Mouse (Mus musculus) limb, embryonic 15.5 days (tissue): ENCODE data around the gene Tet3. TPM values are rescaled to one million over a fixed set of nuclear protein-coding genes. Genes with fewer than 3 reads are reported as not detected.

Experiments
- ATAC-seq: fragments of 200-750 bp; cut with Nextera tagmentation; 2 replicates; pipeline ENCODE4 v1.8.0; 2017; ENCODE audit warnings: low read depth, moderate TSS enrichment; ENCODE audit not compliant: insufficient number of reproducible peaks, low FRiP score, low TSS enrichment
- H3K27ac ChIP-seq: fragments of 300-500 bp; sonication (generic); 2 replicates; pipeline ENCODE4 v1.5.1; 2015; ENCODE audit warnings: moderate library complexity, mild to moderate bottlenecking, inconsistent platforms
- H3K27me3 ChIP-seq: fragments of 300-500 bp; sonication (generic); 2 replicates; pipeline ENCODE4 v1.6.1; 2015; ENCODE audit warnings: inconsistent platforms
- H3K36me3 ChIP-seq: fragments of 300-500 bp; sonication (generic); 2 replicates; pipeline ENCODE4 v1.6.1; 2015; ENCODE audit warnings: inconsistent platforms
- H3K4me1 ChIP-seq: fragments of 300-500 bp; sonication (generic); 2 replicates; pipeline ENCODE4 v1.6.1; 2015; ENCODE audit warnings: inconsistent platforms
- H3K4me2 ChIP-seq: fragments of 300-500 bp; sonication (generic); 2 replicates; pipeline ENCODE4 v1.6.1; 2015; ENCODE audit warnings: mild to moderate bottlenecking, inconsistent platforms
- H3K4me3 ChIP-seq: fragments of 300-500 bp; sonication (generic); 2 replicates; pipeline ENCODE4 v1.5.1; 2015; ENCODE audit warnings: mild to moderate bottlenecking, inconsistent platforms
- H3K9ac ChIP-seq: fragments of 300-500 bp; sonication (generic); 2 replicates; pipeline ENCODE4 v1.6.1; 2015; ENCODE audit warnings: inconsistent platforms
- H3K9me3 ChIP-seq: fragments of 300-500 bp; sonication (generic); 2 replicates; pipeline ENCODE4 v1.6.1; 2016; ENCODE audit warnings: inconsistent platforms
- WGBS: fragments of 180-500 bp; shearing (Covaris S2); methylation state at CpG from one replicate; pipeline ENCODE4 v1.1.7; 2015; 5-methylcytosine and 5-hydroxymethylcytosine counted together
- polyA plus RNA-seq: library from polyadenylated mRNA; unstranded; fragments of >200 nt; fragmentation: Nextera tagmentation; extraction: Ambion mirVana; gene quantifications from 2 replicates; pipeline ENCODE4 v1.2.1, GENCODE M21; 2015

Tet3 gene
- polyA plus RNA-seq, 1 experiment from 2014 or later = 57.1 TPM

GRCm38 (mm10) chr6:83473240-83473639 lies 14.4 kb upstream of the Tet3 start:
- WGBS = 85% methylated on average over 9 of the region's 9 CpGs
- Histone ChIP-seq H3K9ac (no peak overlapping the region), H3K27me3 (no peaks in the 10 kb centered on the region), H3K4me1 (no peaks in the 10 kb centered on the region), H3K9me3 (no peaks in the 10 kb centered on the region), H3K4me3 (no peak overlapping the region), H3K36me3 (peaks cover 8% of the 10 kb centered on the region; the same call in 1 of the 2 replicates), H3K27ac (no peak overlapping the region), H3K4me2 (no peak overlapping the region)
- ATAC-seq = no peak

DNA sequence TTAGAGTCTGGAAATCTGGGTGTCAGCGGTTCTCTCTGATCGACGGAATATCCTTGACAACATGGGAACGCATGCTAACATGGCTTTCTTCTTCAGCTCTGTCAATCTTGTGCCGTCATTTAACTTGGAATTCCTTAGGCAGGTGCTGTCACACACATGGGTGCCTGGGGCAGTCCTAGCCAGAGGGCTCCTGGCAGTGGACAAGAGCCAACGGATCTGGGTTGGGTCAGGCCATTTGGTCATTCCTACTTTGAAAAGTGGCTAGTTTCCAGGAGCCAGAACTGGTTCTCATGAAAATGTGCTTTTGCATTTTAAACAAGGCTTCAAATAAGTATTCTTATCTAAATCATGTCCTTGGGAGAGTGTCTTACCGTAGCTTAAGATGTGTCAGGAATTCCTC lies 12.9 kb upstream of the Tet3 start:
- no peak overlapping the region for H3K4me2 ChIP-seq
- H3K4me1 ChIP-seq = no peaks in the 10 kb centered on the region
- H3K27me3 ChIP-seq = no peaks in the 10 kb centered on the region
- WGBS = 82% methylated on average over 7 of the region's 7 CpGs
- no peak overlapping the region for H3K4me3 ChIP-seq
- H3K36me3 ChIP-seq = no peaks in the 10 kb centered on the region
- H3K9me3 ChIP-seq = no peaks in the 10 kb centered on the region
- no peak for ATAC-seq
- no peak overlapping the region for H3K27ac ChIP-seq
- no peak overlapping the region for H3K9ac ChIP-seq

DNA sequence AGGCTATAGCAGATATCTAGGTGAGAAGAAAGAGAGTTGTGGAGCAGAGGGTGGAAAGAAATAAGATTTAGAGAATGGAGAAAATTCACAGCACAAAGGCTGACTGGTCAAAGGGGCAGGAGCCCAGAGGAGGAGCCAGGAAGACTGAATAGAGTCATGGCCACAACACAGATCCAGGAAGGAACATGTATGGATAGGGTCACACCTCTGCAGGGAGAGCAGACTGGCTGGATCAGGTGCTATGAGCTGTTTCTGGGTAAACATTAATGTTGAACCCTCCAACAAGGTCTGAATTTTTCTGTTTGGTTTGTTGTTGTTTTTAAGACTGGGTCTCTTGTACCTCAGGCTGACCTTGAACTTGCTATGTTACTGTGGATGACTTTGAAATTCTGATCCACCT lies 5.1 kb upstream of the Tet3 start:
- no peak overlapping the region for H3K4me3 ChIP-seq
- no peak overlapping the region for H3K4me2 ChIP-seq
- H3K27me3 ChIP-seq = no peaks in the 10 kb centered on the region
- peaks cover 5% of the 10 kb centered on the region for H3K4me1 ChIP-seq
- no peak for ATAC-seq
- H3K27ac ChIP-seq = no peak overlapping the region
- no peaks in the 10 kb centered on the region for H3K36me3 ChIP-seq
- H3K9ac ChIP-seq = no peak overlapping the region
- no peaks in the 10 kb centered on the region for H3K9me3 ChIP-seq

DNA sequence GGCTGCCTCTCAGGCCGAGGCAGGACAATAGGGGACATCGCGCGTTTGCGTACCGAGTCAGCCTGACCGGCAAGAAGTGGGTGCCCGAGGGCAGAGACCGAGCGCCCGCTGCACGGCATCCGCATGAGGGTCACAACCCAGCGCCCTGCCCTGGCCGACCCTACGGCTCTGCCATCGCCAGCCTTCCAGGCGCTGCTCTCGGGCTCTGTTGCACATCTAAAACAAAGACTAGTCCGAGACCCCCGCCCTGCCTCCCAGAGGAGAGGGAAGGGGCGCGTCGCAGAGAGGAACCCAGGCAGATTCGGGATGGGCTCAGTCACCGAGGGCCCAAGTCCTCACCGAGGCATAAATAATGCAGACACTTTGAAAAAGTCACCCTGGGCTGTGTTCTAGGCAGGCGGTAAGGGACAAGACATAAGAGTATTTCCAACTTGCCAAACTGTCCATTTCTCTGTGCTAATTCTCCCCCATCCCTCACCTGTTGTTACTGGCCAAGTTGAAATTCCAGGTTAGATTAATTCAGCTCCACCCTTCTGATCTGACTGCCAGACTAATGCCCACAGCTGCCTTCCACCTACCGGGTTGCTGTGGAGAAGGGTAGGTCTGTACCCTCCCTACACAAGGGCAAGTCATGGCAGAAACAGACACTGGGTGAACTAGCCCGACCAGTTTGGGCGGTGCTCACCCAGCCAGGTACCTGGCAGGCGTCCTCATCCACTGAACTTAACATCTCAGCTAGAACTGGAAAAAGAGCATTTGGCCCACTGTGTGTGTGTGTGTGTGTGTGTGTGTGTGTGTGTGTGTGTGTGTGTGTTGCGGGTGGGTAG lies 1.7 kb downstream of the Tet3 start:
- H3K36me3 ChIP-seq = no peaks in the 10 kb centered on the region; the same call in 1 of the 2 replicates
- peaks cover 46% of the 10 kb centered on the region for H3K4me1 ChIP-seq
- 4% methylated on average over 33 of the region's 33 CpGs for WGBS
- peak overlapping the region; percentile 83 for H3K4me3 ChIP-seq
- H3K9ac ChIP-seq = peak overlapping the region; percentile 91
- H3K27ac ChIP-seq = peak overlapping the region; percentile 92
- 0 out of 2 replicates have a peak, but pooled peaks have one; percentile 21 for ATAC-seq
- H3K27me3 ChIP-seq = no peaks in the 10 kb centered on the region
- H3K4me2 ChIP-seq = peak overlapping the region; percentile 92
- H3K9me3 ChIP-seq = no peaks in the 10 kb centered on the region

- under 1% methylated on average over 74 of the region's 105 CpGs for WGBS
- H3K4me1 ChIP-seq = peaks cover 55% of the 10 kb centered on the region
- H3K36me3 ChIP-seq = no peaks in the 10 kb centered on the region; the same call in 1 of the 2 replicates
- ATAC-seq = peak; percentile 62
- H3K4me2 ChIP-seq = peak overlapping the region; percentile 92
- no peaks in the 10 kb centered on the region for H3K9me3 ChIP-seq
- no peaks in the 10 kb centered on the region for H3K27me3 ChIP-seq
- H3K4me3 ChIP-seq = peak overlapping the region; percentile 83
- peak overlapping the region; percentile 92 for H3K27ac ChIP-seq
- peak overlapping the region; percentile 91 for H3K9ac ChIP-seq
Observed at GRCm38 (mm10) chr6:83456131-83456983, 2.5 kb downstream of the Tet3 start.

GRCm38 (mm10) chr6:83455328-83456130 lies 3.4 kb downstream of the Tet3 start:
- WGBS = 1% methylated on average over 20 of the region's 41 CpGs
- peaks cover 4% of the 10 kb centered on the region; the same call in 1 of the 2 replicates for H3K36me3 ChIP-seq
- no peaks in the 10 kb centered on the region for H3K27me3 ChIP-seq
- ATAC-seq = peak; percentile 5; the same call in 1 of the 2 replicates
- H3K4me2 ChIP-seq = peak overlapping the region; percentile 92
- H3K4me1 ChIP-seq = peaks cover 63% of the 10 kb centered on the region
- H3K27ac ChIP-seq = peak overlapping the region; percentile 92
- peak overlapping the region; percentile 83 for H3K4me3 ChIP-seq
- no peaks in the 10 kb centered on the region for H3K9me3 ChIP-seq
- H3K9ac ChIP-seq = peak overlapping the region; percentile 91

- peaks cover 6% of the 10 kb centered on the region; the same call in 1 of the 2 replicates for H3K36me3 ChIP-seq
- ATAC-seq = no peak
- peaks cover 74% of the 10 kb centered on the region for H3K4me1 ChIP-seq
- H3K27me3 ChIP-seq = no peaks in the 10 kb centered on the region
- 24% methylated on average over 11 of the region's 11 CpGs for WGBS
- no peaks in the 10 kb centered on the region for H3K9me3 ChIP-seq
- H3K4me2 ChIP-seq = peak overlapping the region; percentile 92
- no peak overlapping the region for H3K9ac ChIP-seq
- H3K4me3 ChIP-seq = peak overlapping the region; percentile 83
- H3K27ac ChIP-seq = no peak overlapping the region
Observed at GRCm38 (mm10) chr6:83453706-83454105, 5.2 kb downstream of the Tet3 start.

DNA sequence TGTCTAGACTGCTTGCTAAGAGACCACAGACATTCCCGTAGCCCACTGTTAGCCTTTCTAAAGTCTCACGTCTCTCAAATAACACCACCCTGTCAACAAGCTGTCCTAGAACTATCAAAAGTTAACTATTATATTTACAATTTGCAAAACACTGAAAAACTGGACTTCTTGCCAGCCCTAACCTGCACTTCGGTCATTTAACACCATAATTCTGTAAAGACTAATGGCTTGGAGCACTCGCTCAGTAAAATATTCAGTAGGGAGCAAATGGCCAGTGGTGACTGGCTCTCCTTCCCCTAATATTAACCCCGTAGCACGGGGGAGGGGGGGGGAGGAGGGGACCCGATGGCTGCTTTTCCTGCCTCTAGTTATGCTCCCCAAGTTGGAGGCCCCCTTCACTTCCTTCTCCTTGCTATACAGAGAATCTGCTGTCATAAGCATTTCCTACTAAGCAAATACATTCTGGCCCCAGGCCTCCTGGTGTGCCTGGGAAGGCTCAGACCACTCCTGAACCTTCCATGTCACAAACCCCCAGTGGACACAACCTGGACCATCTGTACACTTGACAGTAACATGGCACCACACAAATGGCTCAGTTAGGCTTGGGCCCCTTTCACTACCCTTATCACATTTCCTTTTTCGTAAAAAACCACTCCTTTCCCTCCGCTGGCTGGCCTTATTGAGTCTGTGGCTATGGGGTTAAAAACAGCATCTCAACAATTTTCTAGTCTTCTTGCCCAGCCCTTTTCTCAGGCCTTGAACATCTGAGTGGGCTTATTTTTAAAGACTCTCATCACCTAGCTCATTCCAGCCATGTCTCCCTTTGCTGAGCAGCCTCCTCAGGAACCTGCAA lies 8.2 kb downstream of the Tet3 start:
- 47% methylated on average over 9 of the region's 9 CpGs for WGBS
- ATAC-seq = no peak
- Histone ChIP-seq H3K27me3 (no peaks in the 10 kb centered on the region), H3K4me2 (no peak overlapping the region), H3K9ac (no peak overlapping the region), H3K4me1 (peaks cover 89% of the 10 kb centered on the region), H3K9me3 (no peaks in the 10 kb centered on the region), H3K36me3 (peaks cover 14% of the 10 kb centered on the region; the same call in 1 of the 2 replicates), H3K27ac (peak overlapping the region; percentile 2; the same call in 1 of the 2 replicates), H3K4me3 (no peak overlapping the region)

DNA sequence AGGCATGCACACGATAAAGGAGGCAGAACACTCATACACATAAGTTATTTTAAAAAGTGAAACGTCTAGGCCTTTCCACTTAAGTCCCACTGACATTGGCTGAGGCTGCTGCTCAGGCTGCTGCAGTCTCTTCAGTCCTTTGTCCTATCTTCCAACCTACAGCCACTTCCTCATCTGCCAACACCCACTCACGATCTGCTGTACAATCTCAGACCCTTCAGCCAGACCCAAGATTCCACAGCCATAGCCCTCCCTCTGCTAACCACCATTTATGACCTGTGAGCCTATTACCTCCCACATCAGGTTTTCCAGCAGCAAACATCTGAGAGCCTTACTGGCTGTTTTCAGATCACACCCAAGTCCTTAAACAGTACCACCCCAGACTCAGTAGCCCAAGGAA lies 9.4 kb downstream of the Tet3 start:
- no peak overlapping the region for H3K4me3 ChIP-seq

GRCm38 (mm10) chr6:83448911-83449310 lies 10.0 kb downstream of the Tet3 start:
- H3K4me1 ChIP-seq = peaks cover 89% of the 10 kb centered on the region
- peaks cover 19% of the 10 kb centered on the region for H3K36me3 ChIP-seq
- H3K4me2 ChIP-seq = no peak overlapping the region
- H3K27me3 ChIP-seq = no peaks in the 10 kb centered on the region
- H3K27ac ChIP-seq = no peak overlapping the region
- no peak overlapping the region for H3K9ac ChIP-seq
- no peak for ATAC-seq
- H3K4me3 ChIP-seq = no peak overlapping the region
- WGBS = 70% methylated on average over 4 of the region's 4 CpGs
- H3K9me3 ChIP-seq = no peaks in the 10 kb centered on the region

More for the DNA sequence above, 9.4 kb downstream of the Tet3 start:
- H3K4me1 ChIP-seq = peaks cover 89% of the 10 kb centered on the region
- H3K9ac ChIP-seq = no peak overlapping the region
- WGBS = 58% methylated on average over 3 of the region's 3 CpGs
- no peak overlapping the region for H3K4me2 ChIP-seq
- no peak for ATAC-seq
- no peaks in the 10 kb centered on the region for H3K27me3 ChIP-seq
- H3K9me3 ChIP-seq = no peaks in the 10 kb centered on the region
- peaks cover 19% of the 10 kb centered on the region for H3K36me3 ChIP-seq
- H3K27ac ChIP-seq = no peak overlapping the region
